Mouse (Mus musculus): ENCODE results near the gene Snd1. TPM values are rescaled to one million over a fixed set of nuclear protein-coding genes. Genes with fewer than 3 reads are reported as not detected.

Gene Snd1
- polyA plus RNA-seq, 1 experiment: 35.6 TPM

GRCm38 (mm10) chr6:28981585-28981948 lies 506.6 kb downstream of the Snd1 start:
- Histone ChIP-seq H3K4me3 (replicated peaks; ENCODE audit: control insufficient read depth, low read depth, low read length) (no peak overlapping the region), H3K27ac (ENCODE audit: control insufficient read depth, insufficient read depth, low read depth, low read length, poor library complexity) (no peak overlapping the region), H3K4me1 (ENCODE audit: control insufficient read depth, insufficient read depth, low read length) (no peaks in the 10 kb centered on the region)
- no peak for TF ChIP-seq CTCF (IDR thresholded peaks at IDR 0.05; ENCODE audit: control insufficient read depth, insufficient read depth, low read length)
- no peak for TF ChIP-seq POLR2A (IDR thresholded peaks at IDR 0.05; ENCODE audit: borderline replicate concordance, control insufficient read depth, low read depth, low read length)
- WGBS: 8% methylated on average over 18 of the region's 18 CpGs

GRCm38 (mm10) chr6:28981966-28982701 lies 507.2 kb downstream of the Snd1 start:
- no peak overlapping the region for H3K27ac ChIP-seq (ENCODE audit: control insufficient read depth, insufficient read depth, low read depth, low read length, poor library complexity)
- WGBS: 12% methylated on average over 18 of the region's 18 CpGs

GRCm38 (mm10) chr6:28982817-28983216 lies 507.9 kb downstream of the Snd1 start:
- WGBS: 74% methylated on average over 1 of the region's 1 CpGs
- no peak for TF ChIP-seq CTCF (IDR thresholded peaks at IDR 0.05; ENCODE audit: control insufficient read depth, insufficient read depth, low read length)
- no peak for TF ChIP-seq POLR2A (IDR thresholded peaks at IDR 0.05; ENCODE audit: borderline replicate concordance, control insufficient read depth, low read depth, low read length)

More at GRCm38 (mm10) chr6:28981966-28982701, 507.2 kb downstream of the Snd1 start:
- H3K4me3 ChIP-seq (replicated peaks; ENCODE audit: control insufficient read depth, low read depth, low read length): no peak overlapping the region
- H3K4me1 ChIP-seq (ENCODE audit: control insufficient read depth, insufficient read depth, low read length): no peaks in the 10 kb centered on the region
- TF ChIP-seq CTCF (IDR thresholded peaks at IDR 0.05; ENCODE audit: control insufficient read depth, insufficient read depth, low read length): no peak

More at GRCm38 (mm10) chr6:28982817-28983216, 507.9 kb downstream of the Snd1 start:
- Histone ChIP-seq H3K4me3 (replicated peaks; ENCODE audit: control insufficient read depth, low read depth, low read length) (no peak overlapping the region), H3K4me1 (ENCODE audit: control insufficient read depth, insufficient read depth, low read length) (no peaks in the 10 kb centered on the region), H3K27ac (ENCODE audit: control insufficient read depth, insufficient read depth, low read depth, low read length, poor library complexity) (no peak overlapping the region)

Other genes starting within 250 kb of the Snd1 start
- gene Zfp800, start 77.1 kb upstream of the Snd1 start, polyA plus RNA-seq (2011; ENCODE audit: insufficient read depth, insufficient read length, low replicate concordance, missing spikeins): 10.0 and 10.3 TPM in 2 replicates
- 529 and 753 TPM in 2 replicates for gene Arf5, start 51.6 kb upstream of the Snd1 start, polyA plus RNA-seq (2011; ENCODE audit: insufficient read depth, insufficient read length, low replicate concordance, missing spikeins)
- gene Fscn3, start 47.4 kb upstream of the Snd1 start, polyA plus RNA-seq (2011; ENCODE audit: insufficient read depth, insufficient read length, low replicate concordance, missing spikeins): not detected in 2 replicates
- gene Gcc1, start 46.7 kb upstream of the Snd1 start, polyA plus RNA-seq (2011; ENCODE audit: insufficient read depth, insufficient read length, low replicate concordance, missing spikeins): 6.8 and 7.0 TPM in 2 replicates
- not detected in 2 replicates for gene Pax4, start 25.8 kb upstream of the Snd1 start, polyA plus RNA-seq (2011; ENCODE audit: insufficient read depth, insufficient read length, low replicate concordance, missing spikeins)